Mouse (Mus musculus): ENCODE measurements around the gene Vstm2b. TPM values are rescaled to one million over a fixed set of nuclear protein-coding genes. Genes with fewer than 3 reads are reported as not detected.

The Vstm2b gene
- not detected for total RNA-seq (2023)

GRCm38 (mm10) chr7:40898096-40898710, at the start of gene Vstm2b:
Vstm2b (plus strand) TSS chr7:40898328.

Other genes with a start within 250 kb of the Vstm2b start
- not detected for gene 4930433I11Rik, start 89.2 kb downstream of the Vstm2b start, total RNA-seq (2023)
- gene Gm4884, start 134.4 kb downstream of the Vstm2b start, total RNA-seq (2023) = not detected

Measured in neutrophil, adult 59 days (primary cell).